Mouse (Mus musculus) layer of hippocampus, postnatal 25 days (tissue): ENCODE results near the gene Plppr4. TPM values are rescaled to one million over a fixed set of nuclear protein-coding genes. Genes with fewer than 3 reads are reported as not detected.

Experiments
- DNase-seq, 2 experiments: peaks; one replicate each; pipeline ENCODE4 v3.0.0; 2022; ENCODE audit warnings: mixed read lengths in 2 of 2, low spot score in 1 of 2; ENCODE audit errors: extremely low spot score in 1 of 2
- microRNA-seq, 2 experiments: library from miRNA; unstranded; fragments of <30 nt; microRNA quantifications; one replicate each; pipeline ENCODE4 v1.2.0; 2021
- total RNA-seq, 2 experiments: library from RNA; stranded (reverse); gene quantifications; 2 replicates each; pipeline ENCODE4 v1.2.3; 2021

Plppr4 gene
- total RNA-seq, 2 experiments from 2014 or later = 322 to 348 TPM

DNA sequence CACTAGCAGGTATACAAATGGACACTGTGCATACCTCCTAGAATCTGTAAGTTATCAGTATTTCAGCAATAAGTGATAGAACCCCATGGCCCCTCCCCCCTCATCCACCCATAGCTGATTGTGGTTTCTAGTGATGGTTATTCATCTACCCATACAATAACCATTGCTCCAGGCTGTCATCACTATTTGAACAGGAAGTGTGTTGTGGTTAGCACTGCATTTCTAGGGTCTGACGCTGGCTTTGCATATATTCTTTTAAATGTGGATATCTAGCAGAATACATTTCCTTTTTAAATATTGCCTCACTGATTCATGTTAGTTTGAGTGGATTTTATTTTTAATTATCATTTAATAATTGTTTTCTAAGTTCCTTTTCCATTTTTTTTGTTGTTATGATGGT is 62.9 kb downstream of the Plppr4 start:
- DNase-seq = no peak

DNA sequence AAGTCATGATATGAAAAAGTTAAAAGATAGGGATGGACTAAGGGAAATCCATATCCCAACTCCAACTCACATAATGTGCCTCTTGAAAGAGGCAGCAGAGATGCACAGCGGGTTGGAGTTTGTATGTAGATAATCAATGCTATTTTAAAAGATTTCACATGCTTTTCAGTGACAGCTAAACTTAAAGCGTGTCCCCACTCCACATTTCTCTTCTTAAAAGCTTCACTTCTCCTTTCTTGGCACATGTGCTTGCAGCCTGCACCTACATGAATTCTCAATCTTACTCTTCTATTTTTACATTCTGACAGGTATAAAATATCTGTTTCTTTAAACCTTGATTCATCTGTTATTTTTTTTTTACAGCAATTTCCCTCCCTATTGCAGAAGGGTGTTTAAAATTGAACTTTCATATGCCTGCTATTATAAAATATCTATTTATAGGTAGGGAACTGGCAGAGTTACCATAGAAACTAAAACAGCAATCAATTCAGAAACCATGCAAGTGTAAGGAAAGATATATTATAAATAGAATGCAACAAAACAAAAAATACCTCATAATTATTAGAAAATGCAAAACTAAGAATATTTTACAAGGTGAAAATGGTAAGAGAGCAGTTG is 66.3 kb downstream of the Plppr4 start:
- no peak for DNase-seq

Small RNA genes within 50 kb of the gene (microRNA-seq; reads per million reads assigned to microRNA genes)
- gene Gm22408 = 0 to 0.80 reads per million in 2 experiments

Other genes with a start within 250 kb of the Plppr4 start
- gene Plppr5, start 214.0 kb upstream of the Plppr4 start, total RNA-seq = 10 to 100 TPM; 38.1 to 41.8 TPM